Mouse (Mus musculus): ENCODE results near the gene Rpl23a. TPM values are rescaled to one million over a fixed set of nuclear protein-coding genes. Genes with fewer than 3 reads are reported as not detected.
"Not testable (repeated sequence)": the region's sequence is repeated elsewhere in the genome, so short reads cannot be mapped to it uniquely, and the experiment has no call there.

Gene Rpl23a
- polyA plus RNA-seq, 1 experiment from 2014 or later, result 768 TPM

DNA sequence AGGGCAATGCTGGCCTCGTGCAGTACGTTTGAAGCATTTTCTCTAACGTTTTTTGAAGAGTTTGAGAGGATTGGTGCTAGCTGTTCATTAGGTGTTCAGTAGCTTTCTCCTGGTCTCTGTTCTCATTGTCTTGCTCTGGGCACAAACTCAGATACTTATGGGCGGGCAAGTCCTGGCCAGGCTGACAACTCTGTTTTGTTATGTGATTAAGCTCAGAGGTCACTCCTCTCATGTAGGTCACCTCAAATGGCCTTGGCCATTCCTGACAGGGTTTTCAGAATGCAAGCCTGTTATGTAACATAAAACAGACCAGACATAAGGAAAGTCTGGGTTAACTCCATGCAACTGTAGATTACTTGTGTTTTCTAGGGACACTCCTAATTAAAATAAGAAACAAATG lies 45.8 kb downstream of the Rpl23a start:
- Histone ChIP-seq H3K27ac (ENCODE audit: low read depth, low read length) (no peak overlapping the region), H3K36me3 (ENCODE audit: control insufficient read depth, insufficient read depth) (no peaks in the 10 kb centered on the region), H3K4me1 (replicated peaks; ENCODE audit: control insufficient read depth, insufficient read depth, low read length) (no peaks in the 10 kb centered on the region; the same call in 1 of the 2 replicates), H3K9me3 (ENCODE audit: control insufficient read depth) (no peaks in the 10 kb centered on the region), H3K27me3 (replicated peaks; ENCODE audit: control insufficient read depth, insufficient read depth, low read length) (no peaks in the 10 kb centered on the region), H3K4me2 (replicated peaks; ENCODE audit: low read depth) (no peak overlapping the region), H3K4me3 (ENCODE audit: low read depth, low read length) (no peak overlapping the region), H3K9ac (ENCODE audit: low read depth, low read length) (no peak overlapping the region)
- no peak for ATAC-seq
- WGBS, result 76% methylated on average over 4 of the region's 4 CpGs
- no peak for TF ChIP-seq CTCF (IDR thresholded peaks at IDR 0.05; ENCODE audit: low read depth)

- Histone ChIP-seq H3K9ac (ENCODE audit: low read depth, low read length) (no peak overlapping the region), H3K4me1 (replicated peaks; ENCODE audit: control insufficient read depth, insufficient read depth, low read length) (no peaks in the 10 kb centered on the region; the same call in 1 of the 2 replicates), H3K4me3 (ENCODE audit: low read depth, low read length) (no peak overlapping the region), H3K4me2 (replicated peaks; ENCODE audit: low read depth) (no peak overlapping the region), H3K36me3 (ENCODE audit: control insufficient read depth, insufficient read depth) (no peaks in the 10 kb centered on the region), H3K27ac (ENCODE audit: low read depth, low read length) (no peak overlapping the region), H3K27me3 (replicated peaks; ENCODE audit: control insufficient read depth, insufficient read depth, low read length) (no peaks in the 10 kb centered on the region), H3K9me3 (ENCODE audit: control insufficient read depth) (no peaks in the 10 kb centered on the region)
- TF ChIP-seq CTCF (IDR thresholded peaks at IDR 0.05; ENCODE audit: low read depth), result no peak
- no peak for ATAC-seq
- WGBS, result 74% methylated on average over 1 of the region's 1 CpGs
Observed at GRCm38 (mm10) chr11:78136132-78136531, 47.3 kb downstream of the Rpl23a start.

DNA sequence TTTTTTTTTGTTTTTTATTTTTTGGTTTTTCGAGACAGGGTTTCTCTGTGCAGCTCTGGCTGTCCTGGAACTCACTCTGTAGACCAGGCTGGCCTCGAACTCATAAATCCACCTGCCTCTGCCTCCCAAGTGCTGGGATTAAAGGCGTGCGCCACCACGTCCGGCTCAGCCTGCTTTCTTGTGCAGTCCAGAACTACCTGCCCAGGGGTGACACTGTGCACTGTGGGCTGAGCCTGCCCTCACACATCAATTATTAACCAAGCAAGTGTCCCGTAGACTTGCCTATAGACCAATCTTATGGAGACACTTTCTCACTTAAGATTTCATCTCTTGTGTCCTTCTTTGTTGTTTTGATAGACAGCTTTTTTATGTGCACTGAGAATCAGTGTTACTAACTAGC lies 48.1 kb downstream of the Rpl23a start:
- WGBS, result 33% methylated on average over 7 of the region's 7 CpGs
- H3K27ac ChIP-seq (ENCODE audit: low read depth, low read length); H3K27me3 ChIP-seq (replicated peaks; ENCODE audit: control insufficient read depth, insufficient read depth, low read length); H3K4me1 ChIP-seq (replicated peaks; ENCODE audit: control insufficient read depth, insufficient read depth, low read length); H3K4me3 ChIP-seq (ENCODE audit: low read depth, low read length); H3K4me2 ChIP-seq (replicated peaks; ENCODE audit: low read depth); H3K9me3 ChIP-seq (ENCODE audit: control insufficient read depth); H3K9ac ChIP-seq (ENCODE audit: low read depth, low read length); H3K36me3 ChIP-seq (ENCODE audit: control insufficient read depth, insufficient read depth): not testable (repeated sequence)
- ATAC-seq, result peak; percentile 53; the same call in 1 of the 2 replicates

- H3K4me3 ChIP-seq (ENCODE audit: low read depth, low read length), result no peak overlapping the region
- H3K4me2 ChIP-seq (replicated peaks; ENCODE audit: low read depth), result no peak overlapping the region
- H3K36me3 ChIP-seq (ENCODE audit: control insufficient read depth, insufficient read depth), result no peaks in the 10 kb centered on the region
- no peaks in the 10 kb centered on the region for H3K27me3 ChIP-seq (replicated peaks; ENCODE audit: control insufficient read depth, insufficient read depth, low read length)
- no peak for TF ChIP-seq CTCF (IDR thresholded peaks at IDR 0.05; ENCODE audit: low read depth)
- 79% methylated on average over 3 of the region's 3 CpGs for WGBS
- H3K9me3 ChIP-seq (ENCODE audit: control insufficient read depth), result no peaks in the 10 kb centered on the region
- H3K9ac ChIP-seq (ENCODE audit: low read depth, low read length), result no peak overlapping the region
- no peak overlapping the region for H3K27ac ChIP-seq (ENCODE audit: low read depth, low read length)
- ATAC-seq, result no peak
- H3K4me1 ChIP-seq (replicated peaks; ENCODE audit: control insufficient read depth, insufficient read depth, low read length), result peaks cover 3% of the 10 kb centered on the region; the same call in 1 of the 2 replicates
Observed at GRCm38 (mm10) chr11:78134344-78134743, 49.0 kb downstream of the Rpl23a start.

DNA sequence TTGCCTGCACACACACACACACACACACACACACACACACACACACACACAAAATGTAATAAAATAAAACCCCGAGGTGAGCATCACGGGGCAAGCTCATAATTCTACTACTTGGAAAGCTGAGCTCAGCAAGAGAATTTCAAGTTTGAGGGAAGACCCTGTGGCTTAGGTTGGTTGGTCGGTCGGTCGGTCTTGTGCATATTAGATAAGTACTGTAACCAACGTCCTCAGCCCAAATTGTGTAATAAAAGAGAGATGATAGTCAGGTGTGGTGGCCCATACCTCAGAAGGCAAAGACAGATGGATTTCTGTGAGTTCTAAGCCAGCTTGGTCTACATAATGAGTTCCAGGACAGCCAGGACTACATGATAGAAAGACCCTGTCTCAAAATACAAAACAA lies 49.5 kb downstream of the Rpl23a start:
- ATAC-seq, result no peak
- TF ChIP-seq CTCF (IDR thresholded peaks at IDR 0.05; ENCODE audit: low read depth), result no peak
- WGBS, result 71% methylated on average over 6 of the region's 6 CpGs

More for the DNA sequence above, 49.5 kb downstream of the Rpl23a start:
- H3K27ac ChIP-seq (ENCODE audit: low read depth, low read length), result no peak overlapping the region
- no peaks in the 10 kb centered on the region for H3K9me3 ChIP-seq (ENCODE audit: control insufficient read depth)
- no peak overlapping the region for H3K4me3 ChIP-seq (ENCODE audit: low read depth, low read length)
- no peak overlapping the region for H3K4me2 ChIP-seq (replicated peaks; ENCODE audit: low read depth)
- H3K9ac ChIP-seq (ENCODE audit: low read depth, low read length), result no peak overlapping the region
- H3K36me3 ChIP-seq (ENCODE audit: control insufficient read depth, insufficient read depth), result no peaks in the 10 kb centered on the region
- H3K27me3 ChIP-seq (replicated peaks; ENCODE audit: control insufficient read depth, insufficient read depth, low read length), result no peaks in the 10 kb centered on the region
- H3K4me1 ChIP-seq (replicated peaks; ENCODE audit: control insufficient read depth, insufficient read depth, low read length), result peaks cover 3% of the 10 kb centered on the region; the same call in 1 of the 2 replicates

Small RNA genes lying within 50 kb of the gene (microRNA-seq; reads per million reads assigned to microRNA genes)
- gene Mir7653, result not detected

Other genes starting within 250 kb of the Rpl23a start
- 7.2 and 8.4 TPM in 2 replicates for gene Phf12, start 200.8 kb downstream of the Rpl23a start, polyA plus RNA-seq (2015; fragmentation: Nextera tagmentation; extraction: Ambion mirVana)
- gene Dhrs13, start 151.3 kb downstream of the Rpl23a start, polyA plus RNA-seq (2015; fragmentation: Nextera tagmentation; extraction: Ambion mirVana), result 4.4 and 5.2 TPM in 2 replicates
- gene Flot2, start 145.7 kb downstream of the Rpl23a start, polyA plus RNA-seq (2015; fragmentation: Nextera tagmentation; extraction: Ambion mirVana), result 23.0 and 23.3 TPM in 2 replicates
- gene Eral1, start 103.2 kb downstream of the Rpl23a start, polyA plus RNA-seq (2015; fragmentation: Nextera tagmentation; extraction: Ambion mirVana), result 12.2 and 13.0 TPM in 2 replicates
- 10.6 and 11.5 TPM in 2 replicates for gene Fam222b, start 88.9 kb downstream of the Rpl23a start, polyA plus RNA-seq (2015; fragmentation: Nextera tagmentation; extraction: Ambion mirVana)
- 30.8 and 30.9 TPM in 2 replicates for gene Traf4, start 18.0 kb downstream of the Rpl23a start, polyA plus RNA-seq (2015; fragmentation: Nextera tagmentation; extraction: Ambion mirVana)
- 5.7 and 5.8 TPM in 2 replicates for gene Nek8, start 6.9 kb downstream of the Rpl23a start, polyA plus RNA-seq (2015; fragmentation: Nextera tagmentation; extraction: Ambion mirVana)
- gene Tlcd1, start 6.9 kb downstream of the Rpl23a start, polyA plus RNA-seq (2015; fragmentation: Nextera tagmentation; extraction: Ambion mirVana), result 14.1 and 16.1 TPM in 2 replicates
- 33.9 and 35.4 TPM in 2 replicates for gene Rab34, start 4.8 kb upstream of the Rpl23a start, polyA plus RNA-seq (2015; fragmentation: Nextera tagmentation; extraction: Ambion mirVana)
- 0.77 and 1.1 TPM in 2 replicates for gene Proca1, start 9.8 kb upstream of the Rpl23a start, polyA plus RNA-seq (2015; fragmentation: Nextera tagmentation; extraction: Ambion mirVana)
- 61.8 and 66.6 TPM in 2 replicates for gene Sdf2, start 62.2 kb upstream of the Rpl23a start, polyA plus RNA-seq (2015; fragmentation: Nextera tagmentation; extraction: Ambion mirVana)
- gene Supt6, start 62.4 kb upstream of the Rpl23a start, polyA plus RNA-seq (2015; fragmentation: Nextera tagmentation; extraction: Ambion mirVana), result 8.8 and 9.5 TPM in 2 replicates
- 49.9 and 54.9 TPM in 2 replicates for gene 2610507B11Rik, start 78.2 kb upstream of the Rpl23a start, polyA plus RNA-seq (2015; fragmentation: Nextera tagmentation; extraction: Ambion mirVana)
- 0.07 TPM in 1 of 2 replicates, not detected in the other for gene BC030499, start 107.3 kb upstream of the Rpl23a start, polyA plus RNA-seq (2015; fragmentation: Nextera tagmentation; extraction: Ambion mirVana)
- 4.5 and 4.6 TPM in 2 replicates for gene Spag5, start 117.9 kb upstream of the Rpl23a start, polyA plus RNA-seq (2015; fragmentation: Nextera tagmentation; extraction: Ambion mirVana)
- gene Aldoc, start 139.4 kb upstream of the Rpl23a start, polyA plus RNA-seq (2015; fragmentation: Nextera tagmentation; extraction: Ambion mirVana), result 9.3 and 9.4 TPM in 2 replicates
- gene Pigs, start 144.8 kb upstream of the Rpl23a start, polyA plus RNA-seq (2015; fragmentation: Nextera tagmentation; extraction: Ambion mirVana), result 58.6 and 60.8 TPM in 2 replicates
- 26.9 and 28.4 TPM in 2 replicates for gene Unc119, start 159.9 kb upstream of the Rpl23a start, polyA plus RNA-seq (2015; fragmentation: Nextera tagmentation; extraction: Ambion mirVana)
- gene Foxn1, start 203.0 kb upstream of the Rpl23a start, polyA plus RNA-seq (2015; fragmentation: Nextera tagmentation; extraction: Ambion mirVana), result not detected in 2 replicates
- gene Slc13a2, start 238.6 kb upstream of the Rpl23a start, polyA plus RNA-seq (2015; fragmentation: Nextera tagmentation; extraction: Ambion mirVana), result 31.4 and 36.6 TPM in 2 replicates